Mouse (Mus musculus) bone marrow, adult 2 months (tissue): ENCODE results near the gene Atp2c1.

Experiments used
- CTCF ChIP-seq: fragments of 200-500 bp; IDR thresholded peaks from 2 replicates; pipeline ENCODE4 v1.5.1; 2011; ENCODE audit warnings: low read length, control low read depth; ENCODE audit not compliant: control insufficient read depth, insufficient read depth
- POLR2A ChIP-seq: fragments of 200-500 bp; IDR thresholded peaks from 2 replicates; pipeline ENCODE4 v1.6.1; 2011; ENCODE audit warnings: low read depth, mild to moderate bottlenecking, control low read depth, low read length, borderline replicate concordance; ENCODE audit not compliant: control insufficient read depth

DNA sequence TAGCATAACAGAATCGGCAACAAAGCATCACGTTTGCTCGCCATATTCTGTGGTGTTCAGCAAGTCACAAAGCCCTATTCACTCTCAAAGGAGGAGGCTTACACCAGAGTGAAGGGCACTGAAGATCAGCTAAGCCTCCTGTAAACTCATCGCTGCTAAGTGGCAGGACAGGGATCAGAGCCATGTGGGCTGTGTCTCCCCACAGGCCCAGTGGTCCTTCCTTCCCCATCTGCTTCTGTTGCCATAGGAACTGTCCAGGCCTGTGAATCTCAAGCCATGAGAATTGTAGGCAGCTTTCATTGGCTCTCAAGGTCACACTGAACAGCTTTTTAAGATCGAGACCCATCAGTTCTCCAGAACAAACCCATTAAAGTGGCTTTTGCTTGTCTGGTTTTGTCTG is 30.3 kb upstream of the Atp2c1 start:
- TF ChIP-seq POLR2A (no peak), CTCF (no peak)
